Mouse (Mus musculus): ENCODE data around the gene Asphd2.

Gene Asphd2

DNA sequence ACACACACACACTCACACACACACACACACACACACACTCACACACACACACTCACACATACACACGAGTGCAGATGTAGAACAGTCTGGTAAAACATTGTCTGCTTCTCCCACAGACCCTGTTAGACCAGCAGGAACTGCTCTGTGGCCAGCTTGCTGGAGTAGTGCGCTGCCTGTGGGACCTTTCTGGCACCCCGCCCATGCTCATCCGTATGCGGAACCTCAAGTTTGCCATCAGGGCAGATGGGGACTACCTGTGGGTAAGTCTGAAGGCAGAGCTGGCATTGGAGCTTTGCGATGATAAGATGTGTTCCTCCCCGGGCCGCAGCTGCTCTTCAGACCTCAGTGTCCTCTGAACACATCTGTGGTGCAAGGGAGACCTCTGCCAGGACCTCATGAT is 45.5 kb downstream of the Asphd2 start:
- DNase-seq (ENCODE audit: low read depth), result no peak

DNA sequence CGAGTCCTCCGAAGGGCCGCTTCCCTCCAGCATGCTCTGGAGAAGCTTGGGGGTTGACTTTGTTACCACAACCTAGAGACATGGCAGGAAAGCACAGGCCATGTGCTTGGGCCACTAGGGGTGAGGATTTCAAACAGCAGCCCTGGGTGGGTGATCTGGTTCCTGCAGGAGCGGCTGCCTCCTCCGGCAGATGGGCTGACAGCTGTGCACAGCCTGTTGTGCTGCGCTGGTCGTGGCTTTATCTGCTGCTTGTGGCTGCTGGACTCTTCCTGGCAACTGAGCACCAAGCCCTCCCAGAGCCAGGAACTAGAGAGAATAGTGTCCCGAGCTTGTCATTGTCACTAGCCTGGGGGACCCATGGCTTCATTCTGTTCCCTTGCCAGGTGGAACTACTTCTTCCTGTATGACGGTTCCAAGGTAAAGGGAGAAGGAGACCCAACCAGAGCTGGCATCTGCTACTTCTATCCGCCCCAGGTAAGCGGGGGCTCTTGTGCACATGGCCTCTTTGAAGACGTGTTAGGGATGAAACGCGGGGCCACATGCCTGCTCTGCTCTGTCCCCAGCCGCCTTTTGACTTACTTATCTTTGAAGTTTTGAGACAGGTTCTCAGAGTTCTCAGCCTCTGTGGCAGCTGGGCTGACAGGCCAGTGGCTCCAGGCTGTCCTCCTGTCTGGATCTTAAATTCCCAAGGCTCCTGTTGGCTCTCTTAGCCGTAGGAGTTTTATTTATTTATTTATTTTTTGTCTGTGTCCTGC is 48.3 kb downstream of the Asphd2 start:
- no peak for DNase-seq (ENCODE audit: low read depth)

DNA sequence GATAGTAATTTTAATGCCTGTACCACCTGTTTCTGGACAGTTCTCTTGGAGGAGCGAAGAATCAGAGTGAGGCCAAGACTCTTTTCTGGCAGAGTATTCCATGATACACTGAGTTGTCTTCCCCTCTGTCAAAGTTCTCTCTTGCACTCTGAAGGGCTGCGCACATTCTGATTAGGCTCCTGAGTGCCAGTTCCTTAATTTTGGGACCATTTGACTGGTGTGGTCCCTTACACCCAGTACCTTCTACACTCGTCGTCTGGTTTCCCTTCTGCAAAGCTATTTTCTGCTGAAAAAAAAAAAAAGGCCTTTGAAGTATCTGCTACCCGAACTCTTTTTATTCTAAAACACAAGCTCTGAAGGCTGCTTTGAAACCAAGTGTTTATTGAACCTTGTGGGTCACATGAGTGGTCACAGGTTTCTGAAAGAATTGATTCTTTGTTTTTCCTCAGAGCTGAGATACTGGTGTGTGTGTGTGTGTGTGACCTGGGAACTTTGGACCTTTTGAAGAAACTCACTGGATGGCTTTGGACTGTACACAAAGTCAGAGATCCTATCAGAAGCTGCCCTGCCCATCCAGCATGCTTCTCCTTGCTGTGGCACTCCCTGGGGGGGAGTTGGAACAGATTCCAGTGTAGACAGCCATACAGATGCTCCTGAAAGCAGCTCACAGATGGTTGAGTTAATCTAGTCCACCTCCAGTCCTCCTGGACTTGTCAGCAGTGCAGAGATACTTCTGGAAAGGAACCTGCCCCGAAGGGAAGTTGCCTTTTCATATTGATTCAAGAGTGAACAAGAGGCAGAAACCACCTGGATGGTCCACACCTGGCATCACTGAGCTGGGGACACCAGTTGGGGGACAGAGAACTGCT is 50.3 kb downstream of the Asphd2 start:
- DNase-seq (ENCODE audit: low read depth), result no peak

DNA sequence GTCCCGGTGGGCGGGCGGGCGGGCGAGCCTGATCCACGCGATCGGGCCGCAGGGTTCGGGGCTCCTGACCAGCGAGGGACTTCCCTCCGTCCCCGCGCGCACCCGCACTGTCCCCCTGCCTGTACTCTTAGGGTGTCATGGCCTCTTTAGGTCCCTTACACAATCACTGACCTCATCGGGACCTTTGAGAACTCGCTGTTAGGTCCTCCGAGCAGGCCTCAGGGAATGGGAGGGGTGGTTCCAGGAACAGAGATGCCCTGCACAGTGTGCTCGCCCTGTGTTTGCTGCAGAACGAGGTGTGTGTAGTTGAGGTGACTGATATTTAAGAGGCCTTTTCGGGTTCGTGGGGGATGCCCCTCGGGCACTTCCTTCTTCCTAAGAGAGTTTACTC is 51.5 kb downstream of the Asphd2 start:
- DNase-seq (ENCODE audit: low read depth), result no peak

DNA sequence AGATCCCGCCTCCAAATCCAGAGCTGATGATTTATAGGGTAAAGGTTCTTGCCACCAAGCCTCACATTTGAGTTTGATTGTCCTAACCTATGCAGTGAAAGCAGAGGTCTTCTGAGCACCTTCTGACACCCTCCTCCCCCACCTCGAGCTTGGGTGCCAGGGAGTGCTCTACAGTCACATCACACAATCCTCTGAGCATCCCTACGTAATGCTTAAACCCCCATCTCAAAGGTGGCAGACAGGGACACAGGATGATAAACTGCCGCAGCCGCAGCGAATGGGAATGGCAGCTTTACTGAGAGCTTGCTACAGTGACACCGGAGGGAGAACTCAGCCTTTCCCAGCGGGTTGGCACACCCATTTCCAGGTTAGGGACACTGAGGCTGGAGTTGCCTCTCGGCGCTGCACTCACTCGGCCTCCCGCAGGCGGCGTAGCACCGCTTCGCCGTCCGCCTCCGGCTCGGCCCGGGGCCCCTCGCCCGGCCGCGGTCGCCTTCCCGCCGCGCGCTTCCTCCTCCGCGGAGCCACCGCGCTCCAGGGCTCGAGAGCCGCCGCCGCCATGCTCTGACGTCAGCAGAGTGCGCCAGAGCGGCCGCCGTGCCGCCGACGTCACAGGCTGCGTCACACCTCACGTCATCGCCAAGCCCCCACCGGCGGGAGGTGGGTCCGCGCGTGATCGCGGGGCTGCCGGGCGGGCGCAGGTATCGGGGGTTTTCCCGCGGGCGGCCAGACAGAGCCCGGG is 52.0 kb downstream of the Asphd2 start, which contains the start of the genes Srrd and Hps4:
TSS of gene Srrd (minus strand) at position 578 of the 742 bp plus-strand sequence.
TSS of gene Hps4 (plus strand) at position 621 of the 742 bp plus-strand sequence.
- DNase-seq (ENCODE audit: low read depth), result peak; percentile 94

DNA sequence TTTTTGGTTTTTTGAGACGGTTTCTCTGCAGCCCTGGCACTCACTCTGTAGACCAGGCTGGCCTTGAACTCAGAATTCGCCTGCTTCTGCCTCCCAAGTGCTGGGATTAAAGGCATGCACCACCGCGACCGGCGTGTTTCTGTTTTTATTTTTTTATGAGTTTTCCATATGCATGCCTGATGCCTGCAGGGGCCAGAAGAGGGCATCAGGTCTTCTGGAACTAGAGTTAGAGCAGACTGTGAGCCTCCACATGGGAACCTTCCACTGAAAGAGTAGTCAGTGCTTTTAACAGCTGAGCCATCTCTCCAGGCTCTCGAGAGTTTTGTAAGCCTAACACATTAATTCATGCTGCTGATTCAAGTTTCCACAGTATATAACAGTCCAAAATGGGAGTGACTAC is 55.5 kb downstream of the Asphd2 start:
- no peak for DNase-seq (ENCODE audit: low read depth)

DNA sequence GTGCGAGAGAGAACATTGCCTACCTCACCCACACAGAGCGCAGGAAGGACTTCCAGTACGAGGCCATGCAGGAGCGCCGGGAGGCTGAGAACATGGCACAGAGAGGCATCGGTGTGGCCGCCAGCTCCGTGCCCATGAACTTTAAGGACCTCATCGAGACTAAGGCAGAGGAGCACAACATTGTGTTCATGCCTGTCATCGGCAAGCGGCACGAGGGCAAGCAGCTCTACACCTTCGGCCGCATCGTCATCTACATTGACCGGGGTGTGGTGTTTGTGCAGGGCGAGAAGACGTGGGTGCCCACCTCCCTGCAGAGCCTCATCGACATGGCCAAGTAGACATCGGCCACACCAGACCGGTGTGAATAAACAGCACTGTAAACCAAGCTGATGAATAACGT is 57.7 kb downstream of the Asphd2 start:
- DNase-seq (ENCODE audit: low read depth), result no peak

DNA sequence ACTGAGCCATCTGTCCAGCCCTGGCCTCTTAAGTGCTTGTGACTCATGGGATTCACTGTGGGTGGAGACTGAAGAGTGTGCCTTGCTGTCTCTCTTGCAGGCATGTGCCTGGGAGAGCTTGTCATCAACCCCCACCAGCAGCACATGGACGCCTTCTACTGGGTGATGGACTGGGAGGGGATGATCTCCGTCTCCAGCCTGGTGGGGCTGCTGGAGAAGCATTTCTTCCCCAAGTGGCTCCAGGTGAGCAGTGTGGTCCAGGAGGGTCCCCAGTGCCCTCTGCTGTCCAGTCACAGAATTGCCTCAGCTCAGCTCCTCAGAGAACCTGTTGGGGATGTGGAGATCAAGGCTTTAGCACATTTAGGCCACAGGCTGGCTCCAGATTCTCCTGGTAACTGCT is 59.2 kb downstream of the Asphd2 start:
- DNase-seq (ENCODE audit: low read depth), result peak; percentile 78
